Mouse (Mus musculus): Measurements from ENCODE around the gene Lcn12.

The Lcn12 gene

DNA sequence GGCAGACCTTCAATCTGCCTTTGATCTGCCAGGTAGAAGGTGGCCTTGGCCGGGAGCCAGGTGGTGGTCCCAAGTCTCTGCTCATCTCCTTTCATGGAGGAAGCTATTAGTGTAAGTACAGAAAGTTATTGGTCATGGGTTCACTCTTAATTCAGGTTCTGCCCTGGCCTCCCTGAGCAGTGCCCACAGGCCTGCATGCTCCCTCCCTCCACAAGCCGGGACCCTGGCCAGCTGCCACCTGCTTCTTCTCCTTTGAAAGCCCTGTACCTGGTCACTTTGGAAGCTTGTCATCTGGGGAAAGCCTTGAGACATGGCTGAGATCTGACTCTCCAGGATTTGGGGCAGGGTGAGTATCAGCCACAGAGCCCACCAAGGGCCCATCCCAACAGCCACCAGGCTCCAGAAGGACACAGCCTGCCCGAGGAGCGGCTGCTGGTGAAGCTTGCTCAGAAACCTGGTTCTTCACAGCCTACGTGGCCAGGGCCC is at the start of gene Lcn12:
Lcn12 (minus strand) TSS at position 436 of the 486 bp plus-strand sequence.
- no peak for DNase-seq

DNA sequence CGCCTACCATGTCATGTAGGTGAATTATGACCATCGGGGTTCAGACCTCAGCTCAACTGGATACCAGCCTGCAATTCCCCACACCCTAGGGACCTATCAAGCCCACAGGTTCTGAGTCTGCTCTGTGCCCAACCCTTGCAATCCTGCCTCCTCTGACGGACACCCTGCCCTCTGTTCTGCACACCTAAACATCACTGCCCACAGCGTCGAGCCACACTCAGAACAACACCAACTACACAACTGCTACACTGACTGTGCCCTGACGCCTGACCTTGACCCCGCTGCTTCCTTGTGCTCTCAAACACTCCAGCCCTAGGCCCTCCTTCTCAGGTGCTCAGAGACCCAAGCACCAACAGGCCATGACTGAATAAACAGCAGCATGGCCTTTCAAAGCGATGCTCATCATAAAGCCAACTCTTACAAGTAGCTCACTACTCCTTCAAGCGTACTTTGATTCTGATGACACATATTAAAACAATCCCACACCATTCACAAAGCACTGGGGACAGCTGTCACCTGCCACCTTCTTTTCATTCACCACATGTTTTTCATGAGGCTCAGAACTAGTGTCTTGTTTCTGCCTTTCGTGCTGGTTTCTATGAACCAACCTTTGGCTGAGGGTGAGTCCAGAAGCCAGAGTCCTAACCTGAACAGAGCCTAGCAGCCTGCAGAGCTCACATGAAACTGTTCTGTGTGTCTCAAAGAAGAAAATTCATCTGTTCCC is 48.1 kb upstream of the Lcn12 start:
- DNase-seq: no peak

DNA sequence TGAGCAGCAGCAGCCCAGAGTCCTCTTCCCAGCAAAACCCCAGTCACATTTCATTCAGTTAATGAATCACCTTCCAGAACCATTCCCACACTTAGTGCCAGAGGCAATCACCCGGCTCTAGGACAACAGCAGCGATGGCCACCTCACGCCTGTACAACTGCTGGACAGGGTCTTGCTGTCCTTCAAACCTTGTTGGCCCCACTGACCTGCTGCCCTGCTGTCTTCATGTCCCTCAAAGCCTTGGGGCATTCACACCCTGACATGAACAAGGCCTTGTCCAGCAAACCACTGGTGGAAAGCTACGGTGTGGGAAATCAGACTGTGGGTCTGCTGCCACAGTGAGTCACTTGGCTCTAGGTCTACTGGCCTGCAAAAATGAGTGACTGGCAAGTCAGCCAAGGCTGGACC is 46.8 kb upstream of the Lcn12 start:
- DNase-seq: no peak

DNA sequence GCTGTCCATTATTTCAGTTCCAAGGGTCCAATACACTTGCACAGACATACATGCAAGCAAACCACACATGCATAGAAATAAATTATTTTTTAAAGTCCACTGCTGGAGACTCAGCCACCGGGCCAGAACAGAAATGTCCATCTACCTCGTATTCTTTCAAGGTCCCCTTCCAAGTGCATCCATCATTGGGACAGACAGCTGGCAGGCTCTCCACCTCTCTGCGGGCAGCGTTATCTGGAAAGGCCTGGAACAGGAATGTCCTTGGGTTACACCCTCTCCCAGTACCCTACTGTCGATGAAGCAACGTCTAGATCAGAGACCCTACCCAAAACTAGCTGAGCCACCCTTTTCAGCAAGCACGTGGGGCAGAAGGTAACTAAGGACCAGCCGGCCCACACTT is 42.8 kb upstream of the Lcn12 start:
- DNase-seq: no peak

DNA sequence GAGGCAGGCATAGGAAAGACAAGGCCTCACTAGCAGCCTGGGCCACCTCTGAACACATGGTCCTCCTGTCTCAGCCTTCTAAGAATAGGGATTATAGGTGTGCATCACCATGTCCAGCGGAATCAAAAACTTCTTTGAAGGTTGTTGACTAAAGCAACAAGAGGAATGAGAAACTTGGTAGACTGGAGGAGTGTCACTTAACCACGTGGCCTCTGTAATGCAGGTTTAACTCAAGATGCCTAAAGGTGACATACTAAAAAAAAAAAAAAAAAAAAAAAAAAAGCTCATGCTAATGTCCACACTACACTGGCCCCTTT is 41.1 kb upstream of the Lcn12 start:
- no peak for DNase-seq

DNA sequence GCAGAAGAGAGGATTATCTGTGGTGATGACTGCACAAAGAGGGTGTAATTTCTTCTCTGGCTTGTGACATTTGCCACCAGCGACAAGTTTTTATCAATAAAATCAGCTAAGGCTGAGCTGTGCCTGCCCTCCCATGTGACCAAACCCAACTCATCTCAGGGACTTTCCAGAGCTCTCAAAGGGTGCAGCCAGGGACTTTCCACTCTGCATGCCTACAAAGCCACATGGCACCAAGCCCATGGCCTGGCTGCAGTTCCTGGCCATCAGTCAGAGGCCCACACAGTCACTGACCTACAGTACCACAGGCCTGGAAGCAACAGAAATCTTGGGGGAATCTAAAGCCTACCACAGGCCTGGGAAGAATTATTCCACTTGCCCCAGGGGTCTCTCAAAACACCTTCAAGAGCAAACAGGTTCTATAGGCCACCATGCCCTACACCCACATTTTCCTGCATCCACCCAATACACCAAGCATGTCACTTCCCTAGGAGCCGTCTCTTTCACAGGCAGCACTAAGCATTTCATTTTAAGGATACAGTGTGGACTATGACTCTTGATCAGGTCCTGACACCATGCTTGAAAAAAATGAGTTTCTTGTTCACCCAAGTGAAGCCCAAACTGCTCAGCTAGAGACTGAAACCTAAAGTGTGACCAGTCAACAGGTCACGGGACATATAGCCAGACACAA is 40.6 kb upstream of the Lcn12 start:
- DNase-seq: no peak

DNA sequence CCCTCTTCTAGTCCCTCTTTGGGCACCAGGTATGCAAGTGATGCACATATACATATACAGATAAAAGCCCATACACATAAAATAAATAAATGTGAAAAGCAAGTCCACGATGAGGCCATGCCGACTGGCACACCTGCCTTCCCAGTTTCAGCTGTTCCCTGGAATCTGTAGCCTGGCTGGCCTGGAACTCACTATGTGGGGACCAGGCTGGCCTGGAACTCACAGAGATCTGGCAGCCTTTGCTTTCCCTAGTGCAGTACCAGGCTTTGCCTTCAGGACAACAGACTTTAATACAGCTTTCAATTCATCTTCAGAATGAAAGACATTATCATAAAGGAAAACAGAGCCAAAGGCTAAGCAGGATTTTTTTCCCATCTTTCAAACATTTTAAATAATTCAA is 40.0 kb upstream of the Lcn12 start:
- no peak for DNase-seq

DNA sequence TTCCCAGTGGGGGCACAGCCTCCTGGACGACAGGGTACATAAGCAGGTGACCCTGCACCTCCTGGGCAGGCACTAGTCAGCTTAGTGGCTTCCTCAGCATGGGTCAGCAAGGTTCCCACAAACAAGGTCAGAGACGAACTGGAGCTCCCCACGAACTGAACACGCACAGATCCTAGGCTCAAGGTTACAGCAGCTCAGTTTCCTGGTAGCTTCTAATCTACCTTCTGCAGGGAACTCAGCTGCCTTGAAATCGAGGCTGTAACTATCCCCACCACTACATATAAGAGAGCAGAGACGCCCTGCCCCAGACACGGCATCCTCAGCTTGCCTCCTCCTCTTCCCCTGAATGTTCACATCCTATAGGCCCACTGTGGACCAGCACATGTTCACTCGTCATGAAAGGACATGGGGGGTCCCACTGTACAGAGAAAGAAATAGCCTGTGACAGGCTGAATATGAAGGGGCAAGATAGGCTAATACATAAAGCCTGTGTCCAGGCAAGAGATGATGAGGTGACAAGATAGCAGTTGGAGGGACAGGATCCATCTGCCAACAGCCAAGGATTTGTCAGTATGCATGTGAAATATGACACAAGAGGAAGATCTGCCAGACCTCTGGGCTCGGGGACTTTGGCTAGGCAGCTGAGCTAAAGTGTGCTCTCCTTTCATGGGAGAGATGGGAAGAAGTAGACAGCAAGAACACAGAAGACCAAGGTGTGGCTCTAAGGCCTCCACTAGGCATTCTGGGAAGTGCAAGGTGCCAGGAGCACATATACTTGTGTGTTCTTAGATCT is 33.0 kb upstream of the Lcn12 start:
- no peak for DNase-seq

DNA sequence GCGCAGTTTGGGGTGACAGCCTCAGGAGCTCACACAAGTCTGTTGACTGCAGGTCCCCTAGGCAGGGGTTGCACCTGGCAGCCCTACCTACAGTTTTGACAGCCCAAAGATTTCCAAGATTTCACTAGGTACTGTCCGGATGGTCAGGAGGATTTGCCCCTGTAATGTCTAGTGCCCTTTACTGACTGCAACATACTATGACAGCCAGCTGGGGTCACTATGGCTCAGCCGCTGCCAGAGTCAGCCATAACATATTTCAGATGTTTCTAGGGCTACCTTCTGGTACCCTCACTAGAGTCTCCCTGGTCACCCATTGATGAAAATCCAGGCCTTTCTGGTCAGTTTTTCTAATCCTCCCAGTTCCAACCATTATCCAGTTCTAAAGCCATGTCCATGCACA is 16.2 kb upstream of the Lcn12 start:
- peak; percentile 27 for DNase-seq

DNA sequence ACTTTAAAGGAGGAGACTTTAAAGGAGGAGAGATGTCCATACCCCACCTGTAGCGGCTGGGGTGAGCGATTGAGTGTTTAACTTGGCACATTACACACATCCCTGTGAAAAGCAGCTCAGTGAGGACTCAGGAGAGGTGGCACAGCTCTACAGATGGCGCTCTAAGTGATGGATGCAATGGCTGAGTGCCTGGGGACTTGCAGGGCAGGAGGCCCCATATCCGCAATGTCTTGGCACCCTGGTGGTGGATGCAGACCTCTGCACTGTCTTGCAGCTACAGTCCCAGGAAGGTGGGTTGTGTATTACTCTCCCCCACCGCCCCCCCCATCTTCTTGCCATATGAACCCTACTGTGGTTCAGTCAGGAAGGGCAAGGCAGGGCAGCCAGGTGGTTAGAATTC is 13.3 kb upstream of the Lcn12 start:
- DNase-seq: peak; percentile 41

DNA sequence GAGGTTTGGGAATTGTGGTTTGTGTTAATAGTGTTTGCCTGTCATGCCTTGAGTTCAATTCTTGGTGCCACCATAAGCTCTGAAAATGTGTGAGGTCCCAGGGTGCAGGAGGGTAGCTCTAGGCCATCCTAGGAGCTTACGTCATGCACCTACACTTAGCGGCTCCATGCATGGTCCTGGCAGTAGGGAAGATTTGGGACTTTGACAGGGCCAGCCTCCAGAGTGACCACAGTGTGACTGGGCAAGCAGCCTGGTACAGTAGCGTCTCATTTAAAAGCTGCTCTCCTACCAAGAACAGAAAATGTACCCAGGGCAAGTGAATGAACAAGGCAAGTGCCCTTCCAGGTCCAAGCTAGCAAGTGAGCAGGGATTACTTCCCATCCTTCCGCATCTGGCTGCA is 12.1 kb upstream of the Lcn12 start:
- no peak for DNase-seq

DNA sequence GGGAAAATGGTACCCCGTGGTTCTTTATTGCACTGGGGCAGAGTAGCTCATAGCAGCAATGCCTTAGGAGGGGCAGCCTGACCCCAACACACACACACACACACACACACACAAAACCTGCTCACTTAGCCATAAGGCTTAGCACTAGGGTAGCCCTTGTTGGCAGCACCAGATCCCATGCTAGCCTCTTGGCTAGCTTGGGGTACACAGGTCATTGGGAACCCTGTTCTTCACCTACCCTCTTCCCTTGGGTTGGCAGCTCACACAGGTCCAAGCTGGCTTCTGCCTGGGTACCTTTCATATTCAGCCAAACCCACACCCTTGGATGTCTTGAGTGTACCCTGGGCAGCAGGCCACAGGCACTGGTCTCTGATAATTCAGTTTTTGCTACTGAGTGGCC is 11.3 kb upstream of the Lcn12 start:
- DNase-seq: no peak

DNA sequence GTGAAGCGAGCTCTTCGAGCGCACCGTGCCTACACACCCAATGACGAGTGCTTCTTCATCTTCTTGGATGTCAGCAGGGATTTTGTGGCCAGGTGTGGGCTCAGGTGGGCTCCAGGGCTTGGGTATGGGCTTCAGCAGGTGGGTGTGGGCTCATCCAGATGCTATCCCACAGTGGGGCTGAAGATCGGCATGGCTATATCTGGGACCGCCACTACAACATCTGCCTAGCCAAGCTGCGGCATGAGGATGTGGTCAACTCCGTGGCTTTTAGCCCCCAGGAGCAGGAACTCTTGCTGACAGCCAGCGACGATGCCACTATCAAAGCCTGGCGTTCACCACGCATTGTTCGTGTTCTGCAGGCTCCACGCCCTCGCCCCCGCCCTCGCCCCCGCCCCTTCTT is 10.8 kb upstream of the Lcn12 start:
- no peak for DNase-seq

DNA sequence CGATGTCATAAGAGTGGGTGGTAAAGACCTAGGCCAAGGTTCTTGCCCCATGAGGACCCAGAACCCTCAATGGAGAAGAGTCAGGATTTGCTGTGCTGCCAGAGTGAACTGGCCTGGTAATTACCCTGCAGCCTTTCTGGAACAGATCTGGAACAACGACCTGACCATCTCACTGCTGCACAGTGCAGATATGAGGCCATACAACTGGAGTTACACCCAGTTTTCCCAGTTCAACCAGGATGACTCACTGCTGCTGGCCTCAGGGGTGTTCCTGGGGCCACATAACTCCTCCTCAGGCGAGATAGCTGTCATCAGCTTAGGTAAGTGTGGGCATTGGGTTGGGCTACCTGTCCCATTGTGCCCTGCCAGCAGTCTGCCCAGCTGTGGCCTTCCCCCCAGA is 9.0 kb upstream of the Lcn12 start:
- no peak for DNase-seq

DNA sequence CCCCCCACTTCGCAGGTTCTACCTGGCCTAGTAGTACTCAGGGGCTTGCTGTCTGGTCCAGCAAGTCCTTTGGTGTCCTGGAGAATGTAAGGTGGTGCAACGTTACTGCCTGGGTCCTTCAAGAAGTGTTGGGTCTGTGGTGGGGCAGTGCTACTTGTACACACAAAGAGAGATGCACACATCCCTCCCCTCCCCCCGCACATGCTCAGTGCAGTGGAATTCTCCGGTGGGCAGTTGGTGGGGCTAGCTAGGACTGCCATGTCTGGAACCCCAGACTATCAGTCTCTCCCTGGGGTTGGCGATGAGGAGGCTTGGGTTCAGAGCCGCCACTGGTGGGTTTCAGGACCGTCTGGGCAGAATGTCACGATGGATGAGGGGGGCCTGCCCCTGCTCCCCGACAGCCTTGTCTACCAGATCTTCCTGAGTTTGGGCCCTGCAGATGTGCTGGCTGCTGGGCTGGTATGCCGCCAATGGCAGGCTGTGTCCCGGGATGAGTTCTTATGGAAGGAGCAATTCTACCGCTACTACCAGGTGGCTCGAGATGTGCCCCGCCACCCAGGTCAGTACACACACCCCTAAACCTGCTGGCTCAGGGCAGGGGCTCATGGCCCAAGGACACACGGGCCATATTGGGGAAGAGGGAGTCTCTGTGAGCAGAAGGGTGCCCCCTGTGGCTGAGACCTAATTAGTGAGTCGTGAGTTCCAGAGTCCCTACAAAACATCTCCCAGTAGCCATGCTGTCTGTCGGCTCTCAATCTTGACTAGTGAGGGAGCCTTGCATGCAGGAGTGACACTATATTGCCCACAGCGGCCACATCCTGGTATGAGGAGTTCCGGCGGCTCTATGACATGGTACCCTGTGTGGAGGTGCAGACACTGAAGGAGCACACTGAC is 8.1 kb upstream of the Lcn12 start, which contains the start of gene C8g:
C8g (minus strand) TSS at position 127 of the 894 bp plus-strand sequence.
- peak; percentile 20 for DNase-seq

DNA sequence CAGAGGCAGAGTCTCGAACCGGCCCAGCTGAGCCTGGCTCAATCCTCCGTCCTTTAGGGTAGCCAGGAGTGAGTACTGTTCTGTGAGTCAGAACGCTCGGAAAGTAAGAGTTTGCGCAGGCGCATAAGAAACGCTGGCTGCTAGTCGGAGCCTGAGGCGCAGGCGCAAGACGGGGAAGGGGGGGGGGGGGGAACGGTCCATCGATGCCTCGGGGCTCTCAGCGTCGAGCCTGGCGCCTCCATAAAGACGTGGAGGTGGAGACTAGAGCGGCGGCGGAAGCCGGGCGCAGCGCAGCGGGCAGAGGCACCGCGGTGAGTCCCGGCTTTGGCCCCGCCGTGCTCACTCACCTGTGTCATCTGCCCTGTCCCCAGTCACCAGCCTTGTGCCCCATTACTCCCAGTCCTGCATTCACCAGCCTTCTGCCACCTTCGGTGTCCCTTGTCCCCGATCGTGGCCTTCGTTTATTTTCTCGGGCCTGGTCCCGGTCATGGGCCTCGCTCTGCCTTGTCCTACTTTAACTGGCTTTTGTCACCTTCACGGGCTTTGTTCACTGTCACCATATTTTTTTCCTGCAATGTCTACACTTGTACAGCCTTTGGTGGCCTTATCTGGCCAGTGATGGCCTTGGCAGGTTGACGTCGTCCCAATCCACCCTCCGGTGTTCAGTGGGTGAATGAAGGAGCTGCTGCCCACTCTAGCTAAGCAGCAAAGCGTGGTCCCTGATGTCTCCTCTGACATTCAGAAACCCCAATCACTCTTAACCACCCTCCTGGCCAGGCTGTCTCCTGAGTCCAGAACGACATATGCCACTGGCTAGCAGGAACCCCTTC is 7.1 kb upstream of the Lcn12 start, which contains the start of gene Fbxw5:
Fbxw5 (plus strand) TSS at position 175 of the 830 bp plus-strand sequence.
- DNase-seq: peak; percentile 97

DNA sequence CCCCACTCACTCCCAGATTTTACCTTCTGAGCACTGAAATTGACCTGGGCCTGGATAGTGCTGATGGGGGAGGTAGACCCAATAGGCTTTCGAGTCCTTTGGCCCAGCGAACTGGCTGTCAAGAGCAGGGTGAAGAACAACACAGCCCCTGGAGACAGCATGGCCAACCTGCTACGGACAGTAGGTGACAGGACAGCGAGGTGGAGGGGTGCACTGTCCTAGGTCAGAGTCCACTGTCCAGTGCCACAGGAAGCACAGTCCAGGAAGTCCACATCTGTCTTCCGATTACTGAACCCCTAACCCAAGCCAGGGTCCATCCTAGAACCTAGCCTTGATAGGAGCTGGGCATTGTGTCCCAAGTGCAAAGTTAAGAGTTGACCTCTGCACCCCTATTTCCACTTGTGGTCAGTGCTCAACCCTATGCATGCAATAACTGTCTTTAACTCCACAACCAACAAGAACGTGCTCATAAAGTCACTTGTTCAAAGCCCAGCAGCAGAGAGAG is 6.4 kb upstream of the Lcn12 start:
- peak; percentile 4 for DNase-seq

DNA sequence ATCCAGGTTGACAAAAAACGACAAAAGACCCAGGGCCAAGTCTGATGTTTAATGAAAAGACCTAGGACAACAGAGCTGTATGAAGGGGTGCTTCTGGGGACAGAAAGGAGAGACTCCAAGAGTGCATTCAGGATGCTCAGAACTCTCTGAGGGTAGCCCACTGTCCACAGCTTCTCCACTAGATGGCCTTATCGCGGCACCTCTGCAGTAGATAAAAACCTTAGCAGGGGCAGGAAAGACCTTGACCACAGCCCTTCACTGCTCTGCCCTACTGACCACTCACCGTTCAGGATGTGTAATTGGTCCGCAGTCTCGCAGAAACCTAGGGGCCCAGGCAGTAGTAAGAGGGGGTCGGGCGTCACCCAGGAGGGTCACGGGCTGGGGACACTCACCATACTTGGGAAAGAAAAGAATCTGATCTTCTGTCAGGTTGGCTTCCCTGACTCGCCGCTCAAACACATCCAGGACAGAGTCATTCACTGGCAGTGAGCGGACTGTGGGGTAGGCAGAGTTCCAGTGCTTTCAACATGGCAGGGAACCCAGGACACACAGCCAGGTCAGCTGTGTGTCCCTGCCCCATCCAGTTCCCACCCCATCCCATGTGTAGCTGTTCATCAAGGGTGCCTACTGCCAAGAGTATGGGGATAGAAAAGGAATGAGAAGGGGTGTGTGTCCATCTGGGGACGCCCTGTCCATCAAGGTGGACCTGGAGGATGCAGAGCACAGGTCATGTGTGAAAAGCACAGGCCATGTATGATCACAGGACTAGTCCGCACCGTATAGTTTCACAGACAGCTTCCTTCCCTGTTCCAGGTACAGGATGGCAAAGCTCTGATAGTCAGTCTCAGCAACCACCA is 5.1 kb upstream of the Lcn12 start:
- DNase-seq: no peak

DNA sequence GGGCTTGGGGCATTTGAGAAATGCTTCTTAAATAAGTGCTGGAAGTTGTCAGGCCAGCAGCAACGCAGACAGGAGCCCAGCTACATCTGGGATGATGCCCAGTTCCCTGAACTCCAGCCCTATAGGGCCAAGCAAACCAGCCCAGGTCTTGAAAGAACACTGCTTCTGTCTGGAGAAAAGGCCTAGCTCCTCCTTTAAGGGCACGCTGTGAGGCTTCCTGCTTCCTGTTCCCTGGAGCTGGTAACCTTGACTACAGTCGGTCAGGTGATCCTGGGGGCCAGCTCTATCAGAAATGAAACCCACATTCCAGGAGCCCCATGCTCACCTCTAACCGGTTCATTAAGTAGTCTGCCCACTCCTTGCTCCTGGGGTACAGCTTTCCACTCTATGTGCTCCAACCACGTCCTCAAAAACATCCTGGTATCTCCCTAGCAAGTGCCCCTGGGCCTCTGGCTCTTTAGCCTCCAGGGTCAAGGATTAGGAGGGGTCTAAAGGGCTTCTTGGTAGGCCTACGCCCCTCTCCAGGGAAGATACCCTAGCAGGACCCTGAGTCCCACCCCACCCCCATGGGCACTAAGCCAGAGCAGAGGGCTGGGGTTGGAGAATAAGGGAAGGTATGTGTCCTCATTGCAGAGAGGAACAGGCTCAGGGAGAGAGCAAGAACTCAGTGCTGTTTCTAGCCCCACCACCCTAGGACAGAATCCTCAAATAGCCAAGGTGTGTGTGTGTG is 4.3 kb upstream of the Lcn12 start:
- peak; percentile 3 for DNase-seq

DNA sequence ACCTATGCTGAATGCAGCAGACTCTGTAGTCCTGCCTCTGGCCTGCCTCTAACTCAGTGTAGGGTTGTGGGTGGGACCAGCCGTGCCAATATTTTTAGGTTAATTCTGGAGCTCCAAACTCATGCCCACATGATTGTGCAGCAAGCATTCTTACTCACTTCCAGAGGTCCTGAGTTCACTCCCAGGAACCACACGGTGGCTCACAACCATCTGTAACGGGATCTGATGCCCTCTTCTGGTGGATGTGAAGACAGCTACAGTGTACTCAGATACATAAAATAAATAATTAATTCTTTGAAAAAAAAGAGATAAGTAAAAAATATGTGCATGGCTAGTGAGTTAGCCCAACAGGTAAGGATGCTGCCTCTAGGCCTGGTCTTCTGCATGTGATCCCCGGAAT is 2.8 kb upstream of the Lcn12 start:
- peak; percentile 40 for DNase-seq
